Mouse (Mus musculus) midbrain, embryonic 13.5 days (tissue): ENCODE data around the gene Olfr491. TPM values are rescaled to one million over a fixed set of nuclear protein-coding genes. Genes with fewer than 3 reads are reported as not detected.

Experiments used
- ATAC-seq: fragments of 200-750 bp; cut with Nextera tagmentation; 2 replicates; pipeline ENCODE4 v1.8.0; 2017; ENCODE audit warnings: mild to moderate bottlenecking, moderate TSS enrichment, moderate library complexity
- H3K27ac ChIP-seq: fragments of 300-500 bp; sonication (generic); 2 replicates; pipeline ENCODE4 v1.5.1; 2015; ENCODE audit warnings: inconsistent platforms, mild to moderate bottlenecking, moderate library complexity
- H3K27me3 ChIP-seq: fragments of 300-500 bp; sonication (generic); 2 replicates; pipeline ENCODE4 v1.6.1; 2015; ENCODE audit warnings: mild to moderate bottlenecking, inconsistent platforms
- H3K36me3 ChIP-seq: fragments of 300-500 bp; sonication (generic); 2 replicates; pipeline ENCODE4 v1.6.1; 2015; ENCODE audit warnings: mild to moderate bottlenecking, inconsistent platforms
- H3K4me1 ChIP-seq: fragments of 300-500 bp; sonication (generic); replicated peaks from 2 replicates; pipeline ENCODE4 v1.6.1; 2015; ENCODE audit warnings: inconsistent platforms
- H3K4me2 ChIP-seq: fragments of 300-500 bp; sonication (generic); replicated peaks from 2 replicates; pipeline ENCODE4 v1.6.1; 2015; ENCODE audit warnings: moderate library complexity, mild to moderate bottlenecking, inconsistent platforms
- H3K4me3 ChIP-seq: fragments of 300-500 bp; sonication (generic); replicated peaks from 2 replicates; pipeline ENCODE4 v1.5.1; 2015; ENCODE audit warnings: mild to moderate bottlenecking, inconsistent platforms
- H3K9ac ChIP-seq: fragments of 300-500 bp; sonication (generic); replicated peaks from 2 replicates; pipeline ENCODE4 v1.6.1; 2015; ENCODE audit warnings: mild to moderate bottlenecking, inconsistent platforms
- H3K9me3 ChIP-seq: fragments of 300-500 bp; sonication (generic); 2 replicates; pipeline ENCODE4 v1.6.1; 2016; ENCODE audit warnings: mild to moderate bottlenecking, inconsistent platforms
- WGBS: fragments of 180-500 bp; shearing (Covaris S2); methylation state at CpG from one replicate; pipeline ENCODE4 v1.1.7; 2015; 5-methylcytosine and 5-hydroxymethylcytosine counted together
- polyA plus RNA-seq: library from polyadenylated mRNA; unstranded; fragments of >200 nt; fragmentation: Nextera tagmentation; extraction: Ambion mirVana; gene quantifications from 2 replicates; pipeline ENCODE4 v1.2.1, GENCODE M21; 2015

Olfr491 gene
- polyA plus RNA-seq: not detected in 2 replicates

DNA sequence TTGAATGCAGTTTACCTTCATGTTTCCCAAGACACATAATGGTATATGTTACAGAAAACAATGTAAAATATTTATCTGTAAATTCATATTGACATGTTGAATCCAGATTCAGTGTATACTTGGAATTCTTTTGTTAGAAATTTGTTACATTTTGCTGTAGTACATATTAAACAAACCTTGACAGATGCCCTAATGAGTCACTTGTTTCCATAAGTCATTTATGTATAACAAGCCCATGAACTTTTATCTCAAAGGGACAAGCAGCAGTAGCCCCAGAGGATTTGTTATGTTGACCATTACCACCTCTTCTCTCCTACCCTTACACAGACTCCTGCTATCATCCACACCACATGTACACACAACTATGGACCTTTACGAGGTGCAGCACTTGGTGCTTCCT, at the start of gene Olfr491:
Gene Olfr491, plus strand, starts transcription at position 301 of the 400 bp plus-strand sequence.
- ATAC-seq: no peak
- no peaks in the 10 kb centered on the region for H3K27me3 ChIP-seq
- no peak within 1 kb of the TSS for H3K4me3 ChIP-seq
- no peaks in the 10 kb centered on the region for H3K36me3 ChIP-seq
- no peaks in the 10 kb centered on the region for H3K9me3 ChIP-seq
- H3K27ac ChIP-seq: no peak within 1 kb of the TSS
- no peak within 1 kb of the TSS for H3K4me2 ChIP-seq
- H3K4me1 ChIP-seq: no peaks in the 10 kb centered on the region
- WGBS: 57% methylated on average over 1 of the region's 1 CpGs
- no peak within 1 kb of the TSS for H3K9ac ChIP-seq

- no peaks in the 10 kb centered on the region for H3K4me1 ChIP-seq
- no peaks in the 10 kb centered on the region for H3K9me3 ChIP-seq
- H3K9ac ChIP-seq: no peak within 1 kb of the TSS
- H3K27me3 ChIP-seq: no peaks in the 10 kb centered on the region
- H3K27ac ChIP-seq: no peak within 1 kb of the TSS
- no peak within 1 kb of the TSS for H3K4me2 ChIP-seq
- no peaks in the 10 kb centered on the region for H3K36me3 ChIP-seq
- ATAC-seq: no peak
- no peak within 1 kb of the TSS for H3K4me3 ChIP-seq
Measured at GRCm38 (mm10) chr7:108288834-108289233, 24.4 kb upstream of the Olfr491 start, which contains the start of gene Olfr490. Olfr490 (minus strand) TSS chr7:108288934.

GRCm38 (mm10) chr7:108323574-108323973, 10.3 kb downstream of the Olfr491 start, which contains the start of gene Olfr492:
Olfr492 (minus strand) TSS chr7:108323674.
- no peak within 1 kb of the TSS for H3K9ac ChIP-seq
- H3K9me3 ChIP-seq: no peaks in the 10 kb centered on the region
- no peak for ATAC-seq
- no peaks in the 10 kb centered on the region for H3K4me1 ChIP-seq
- 91% methylated on average over 2 of the region's 2 CpGs for WGBS
- no peaks in the 10 kb centered on the region for H3K36me3 ChIP-seq
- H3K4me3 ChIP-seq: no peak within 1 kb of the TSS
- H3K27ac ChIP-seq: no peak within 1 kb of the TSS
- no peak within 1 kb of the TSS for H3K4me2 ChIP-seq
- no peaks in the 10 kb centered on the region for H3K27me3 ChIP-seq

DNA sequence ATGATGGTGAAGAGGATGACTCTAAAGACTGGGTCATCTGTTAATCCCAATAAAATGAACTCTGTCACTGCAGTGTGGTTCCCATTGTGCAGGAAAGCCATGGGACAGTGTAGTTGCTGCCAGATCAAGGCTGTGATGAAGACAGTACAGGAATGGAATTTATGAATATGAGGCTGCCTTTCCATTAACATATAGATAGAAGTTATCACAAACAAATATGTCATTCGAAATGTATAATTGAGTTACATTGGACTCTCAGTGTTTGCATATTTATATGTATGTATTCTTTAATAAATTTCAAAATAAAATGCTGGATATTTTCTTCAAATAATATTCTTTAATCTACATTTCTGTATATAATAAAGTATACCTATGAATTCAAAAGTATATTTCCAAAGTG, 33.6 kb downstream of the Olfr491 start, which contains the start of gene Olfr493:
Gene Olfr493, minus strand, starts transcription at position 101 of the 400 bp plus-strand sequence.
- Histone ChIP-seq H3K9me3 (no peaks in the 10 kb centered on the region), H3K36me3 (no peaks in the 10 kb centered on the region), H3K27me3 (no peaks in the 10 kb centered on the region), H3K4me1 (no peaks in the 10 kb centered on the region), H3K9ac (no peak within 1 kb of the TSS), H3K27ac (no peak within 1 kb of the TSS), H3K4me3 (no peak within 1 kb of the TSS), H3K4me2 (no peak within 1 kb of the TSS)
- no peak for ATAC-seq
- 63% methylated on average over 1 of the region's 1 CpGs for WGBS

DNA sequence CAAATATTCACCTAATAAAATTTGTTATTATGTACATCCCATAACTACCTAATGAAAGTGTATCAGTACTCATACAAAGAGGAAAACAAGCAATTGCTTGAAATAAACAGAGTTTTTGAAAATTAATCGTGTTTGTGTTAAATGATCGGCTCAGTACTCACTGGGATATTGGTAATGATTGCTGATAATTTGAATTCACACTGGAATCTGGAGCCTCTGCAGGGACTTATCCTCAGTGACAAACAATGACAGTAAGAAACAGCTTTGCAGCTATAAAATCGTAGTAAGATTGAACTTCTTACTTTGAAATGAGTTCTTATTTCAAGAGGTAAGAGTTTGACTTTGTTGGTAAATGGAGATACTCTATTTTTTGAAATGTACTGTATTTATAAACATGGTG, 51.8 kb downstream of the Olfr491 start, which contains the start of gene Olfr494:
Gene Olfr494, plus strand, starts transcription at position 301 of the 400 bp plus-strand sequence.
- Histone ChIP-seq H3K4me1 (no peaks in the 10 kb centered on the region), H3K27ac (no peak within 1 kb of the TSS), H3K9me3 (no peaks in the 10 kb centered on the region), H3K4me3 (no peak within 1 kb of the TSS), H3K36me3 (no peaks in the 10 kb centered on the region), H3K9ac (no peak within 1 kb of the TSS), H3K4me2 (no peak within 1 kb of the TSS), H3K27me3 (no peaks in the 10 kb centered on the region)
- no peak for ATAC-seq
- 91% methylated on average over 3 of the region's 3 CpGs for WGBS

Other genes with a start within 250 kb of the Olfr491 start
- gene Olfr480, start 246.1 kb upstream of the Olfr491 start, polyA plus RNA-seq: not detected in 2 replicates
- not detected in 2 replicates for gene Olfr481, start 233.6 kb upstream of the Olfr491 start, polyA plus RNA-seq
- 0.08 TPM in 1 of 2 replicates, not detected in the other for gene Olfr482, start 215.9 kb upstream of the Olfr491 start, polyA plus RNA-seq
- not detected in 2 replicates for gene Olfr483, start 212.6 kb upstream of the Olfr491 start, polyA plus RNA-seq
- not detected in 2 replicates for gene Olfr484, start 186.0 kb upstream of the Olfr491 start, polyA plus RNA-seq
- not detected in 2 replicates for gene Olfr485, start 153.6 kb upstream of the Olfr491 start, polyA plus RNA-seq
- gene Olfr486, start 140.7 kb upstream of the Olfr491 start, polyA plus RNA-seq: not detected in 2 replicates
- gene Olfr487, start 98.8 kb upstream of the Olfr491 start, polyA plus RNA-seq: not detected in 2 replicates
- gene Olfr488, start 55.1 kb upstream of the Olfr491 start, polyA plus RNA-seq: not detected in 2 replicates
- gene Olfr490, start 24.5 kb upstream of the Olfr491 start, polyA plus RNA-seq: not detected in 2 replicates
- gene Olfr492, start 10.2 kb downstream of the Olfr491 start, polyA plus RNA-seq: not detected in 2 replicates
- not detected in 2 replicates for gene Olfr493, start 33.5 kb downstream of the Olfr491 start, polyA plus RNA-seq
- not detected in 2 replicates for gene Olfr494, start 51.9 kb downstream of the Olfr491 start, polyA plus RNA-seq
- gene Olfr495, start 79.7 kb downstream of the Olfr491 start, polyA plus RNA-seq: not detected in 2 replicates
- not detected in 2 replicates for gene Olfr497, start 107.0 kb downstream of the Olfr491 start, polyA plus RNA-seq
- gene Olfr498, start 151.9 kb downstream of the Olfr491 start, polyA plus RNA-seq: not detected in 2 replicates
- gene Olfr502, start 211.6 kb downstream of the Olfr491 start, polyA plus RNA-seq: not detected in 2 replicates
- not detected in 2 replicates for gene Olfr503, start 231.1 kb downstream of the Olfr491 start, polyA plus RNA-seq